7 mouse cellular contexts compared by ENCODE assay signal in the genomic region with DNA sequence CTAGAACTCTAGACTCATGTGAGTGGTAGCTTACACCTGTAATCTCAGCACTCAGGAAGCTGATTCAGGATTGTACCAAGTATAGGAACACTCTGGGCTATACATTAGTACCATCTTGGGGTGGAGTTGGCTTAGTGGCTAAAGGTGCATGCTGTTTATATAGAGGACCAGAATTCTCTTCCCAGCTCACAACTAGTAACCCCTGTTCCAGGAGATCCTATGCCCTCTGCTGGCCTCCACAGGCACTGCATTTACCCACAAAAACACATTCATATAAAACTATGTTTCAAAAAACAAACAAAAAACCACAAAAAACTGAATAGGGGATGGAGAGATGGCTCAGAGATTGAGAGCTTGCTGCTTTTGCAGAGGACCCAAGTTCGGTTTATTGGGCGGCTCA. TPM values are rescaled to one million over a fixed set of nuclear protein-coding genes. Genes with fewer than 3 reads are reported as not detected.
DNase-seq lines count a peak whose midpoint lies in the region; ATAC-seq and TF ChIP-seq lines count a peak whose summit lies in the region.

No protein-coding gene starts in this region.

- no peak overlapping the region for H3K4me3 ChIP-seq in layer of hippocampus, adult 2 months
- no peak overlapping the region for H3K4me3 ChIP-seq in ES-Bruce4 (ENCODE audit: low read depth, low read length)

- no peak overlapping the region for H3K27ac ChIP-seq in layer of hippocampus, adult 2 months
- no peak overlapping the region for H3K27ac ChIP-seq in ES-Bruce4 (ENCODE audit: insufficient read depth, low read length)

- peak; percentile 32 for ATAC-seq in activated CD4-positive, CD25-positive, alpha-beta regulatory T cell, adult 4 months
- peak; percentile 65 for ATAC-seq in erythroblast, adult 5-6 weeks (replicated peaks; ENCODE audit: low FRiP score, poor library complexity, severe bottlenecking)

- H3K36me3 ChIP-seq in ES-Bruce4 (ENCODE audit: control insufficient read depth, insufficient read depth, low read length, poor library complexity, severe bottlenecking), result no peaks in the 10 kb centered on the region; the same call in 1 of the 2 replicates

- H3K9me3 ChIP-seq in ES-Bruce4 (replicated peaks; ENCODE audit: control insufficient read depth, insufficient read depth, low read length, poor library complexity, severe bottlenecking), result no peaks in the 10 kb centered on the region

- peak; percentile 88 for TF ChIP-seq CTCF in layer of hippocampus, adult 2 months (conservative IDR thresholded peaks at IDR 0.05)
- peak; percentile 39 for TF ChIP-seq CTCF in ES-Bruce4 (IDR thresholded peaks at IDR 0.05; ENCODE audit: low read depth, low read length)

- DNase-seq in layer of hippocampus, adult 2 months (ENCODE audit: low spot score in 2 of 2), result peak in 1 of 2 experiments; percentile 52
- no peak for DNase-seq in layer of hippocampus, adult 9-11 months
- DNase-seq in kidney, postnatal 4 days, result peak; percentile 76 to 80
- peak; percentile 63 for DNase-seq in right cerebral cortex, postnatal 4 days

- H3K9ac ChIP-seq in ES-Bruce4 (ENCODE audit: low read depth, poor library complexity, severe bottlenecking), result no peak overlapping the region

- no peaks in the 10 kb centered on the region for H3K4me1 ChIP-seq in ES-Bruce4 (ENCODE audit: control insufficient read depth, insufficient read depth, low read length)

- TF ChIP-seq POLR2A in ES-Bruce4 (IDR thresholded peaks at IDR 0.05; ENCODE audit: insufficient read depth, low read length), result no peak

- TF ChIP-seq EP300 in ES-Bruce4 (IDR thresholded peaks at IDR 0.05; ENCODE audit: insufficient read depth, low read depth, low read length), result no peak

- H3K27me3 ChIP-seq in ES-Bruce4 (ENCODE audit: control insufficient read depth, insufficient read depth, low read length, poor library complexity, severe bottlenecking), result no peaks in the 10 kb centered on the region

RNA-seq across cellular contexts. Expression of a gene that starts 15.8 kb away (rescaled TPM):
- 10 to 100 TPM; 16.1 to 18.4 TPM for total RNA-seq in layer of hippocampus, adult 2 months (2021)
- 0.27 and 0.70 TPM in 2 replicates for polyA plus RNA-seq in ES-Bruce4 (2011; ENCODE audit: insufficient read depth, insufficient read length, low read depth, missing spikeins)
- polyA plus RNA-seq in activated CD4-positive, CD25-positive, alpha-beta regulatory T cell, adult 4 months (2017; shearing (Covaris generic)), result under 1 TPM in 1 of 2 experiments, not detected in 1; 0.22 TPM
- total RNA-seq in erythroblast, adult 5-6 weeks (2015; ENCODE audit: low replicate concordance), result not detected in 2 replicates
- total RNA-seq in erythroblast, adult 5-6 weeks (2017; ENCODE audit: low replicate concordance), result not detected in 2 replicates

RNA-seq across cellular contexts. Expression of a gene that starts 40.8 kb away (rescaled TPM):
- 10 to 100 TPM; 59.4 to 72.5 TPM for total RNA-seq in layer of hippocampus, adult 2 months (2021)
- polyA plus RNA-seq in ES-Bruce4 (2011; ENCODE audit: insufficient read depth, insufficient read length, low read depth, missing spikeins), result 24.3 and 25.4 TPM in 2 replicates
- polyA plus RNA-seq in activated CD4-positive, CD25-positive, alpha-beta regulatory T cell, adult 4 months (2017; shearing (Covaris generic)), result 1 to 10 TPM; 5.7 to 9.2 TPM
- total RNA-seq in erythroblast, adult 5-6 weeks (2015; ENCODE audit: low replicate concordance), result 8.2 TPM in 1 of 2 replicates, not detected in the other
- total RNA-seq in erythroblast, adult 5-6 weeks (2017; ENCODE audit: low replicate concordance), result 4.6 and 6.1 TPM in 2 replicates

Comparison
In these comparisons a context has a peak if more than half of its experiments do, and no peak if none do; other contexts are left out.
1. RNA of a gene that starts 15.8 kb away (total RNA-seq): 16.1 to 18.4 TPM in layer of hippocampus, adult 2 months; not detected in erythroblast, adult 5-6 weeks; every median in the first group is over 10 times any median in the second.
2. RNA of a gene that starts 40.8 kb away (total RNA-seq): 59.4 to 72.5 TPM in layer of hippocampus, adult 2 months; 4.6 to 8.2 TPM in erythroblast, adult 5-6 weeks; every median in the first group is over 4 times any median in the second.